Mouse (Mus musculus) gastrocnemius, postnatal 10 days (tissue): ENCODE measurements at regions not wholly inside any gene's neighbourhood (a gene's known extent, or its start where the extent isn't known, plus 50 kb on each side); places are given as distances from the start of the nearest gene placed in this dataset.

Source experiments
- DNase-seq: peaks from one replicate; pipeline ENCODE4 v3.0.0; 2021; ENCODE audit warnings: mixed read lengths

- no peak for DNase-seq
Measured at GRCm38 (mm10) chr11:65638211-65638610, 149.9 kb downstream of the Map2k4 start.

GRCm38 (mm10) chr11:65637206-65637605 lies 150.9 kb downstream of the Map2k4 start:
- DNase-seq, result no peak

GRCm38 (mm10) chr11:65635307-65635706 lies 152.8 kb downstream of the Map2k4 start:
- DNase-seq, result no peak

GRCm38 (mm10) chr11:65631164-65631563 lies 156.9 kb downstream of the Map2k4 start:
- no peak for DNase-seq

- no peak for DNase-seq
Measured at GRCm38 (mm10) chr11:65630436-65630835, 157.7 kb downstream of the Map2k4 start.

- no peak for DNase-seq
Measured at GRCm38 (mm10) chr11:65629320-65629719, 158.8 kb downstream of the Map2k4 start.

GRCm38 (mm10) chr11:65618976-65619375 lies 169.1 kb downstream of the Map2k4 start:
- DNase-seq, result no peak

- no peak for DNase-seq
Measured at GRCm38 (mm10) chr11:65610536-65610935, 177.6 kb downstream of the Map2k4 start.

GRCm38 (mm10) chr11:65609056-65609455 lies 179.0 kb downstream of the Map2k4 start:
- no peak for DNase-seq

GRCm38 (mm10) chr11:65597298-65598076 lies 190.6 kb downstream of the Map2k4 start:
- DNase-seq, result no peak

GRCm38 (mm10) chr11:65588491-65588890 lies 199.6 kb downstream of the Map2k4 start:
- DNase-seq, result no peak

GRCm38 (mm10) chr11:65567831-65568230 lies 220.3 kb downstream of the Map2k4 start:
- DNase-seq, result no peak

GRCm38 (mm10) chr11:65558236-65558635 lies 229.9 kb downstream of the Map2k4 start:
- DNase-seq, result no peak

- no peak for DNase-seq
Measured at GRCm38 (mm10) chr11:65551073-65551472, 237.0 kb downstream of the Map2k4 start.

- DNase-seq, result no peak
Measured at GRCm38 (mm10) chr11:65544281-65544680, 243.8 kb downstream of the Map2k4 start.

GRCm38 (mm10) chr11:65543581-65543980 lies 244.5 kb downstream of the Map2k4 start:
- DNase-seq, result no peak

GRCm38 (mm10) chr11:65537046-65537630 lies 251.0 kb downstream of the Map2k4 start:
- DNase-seq, result no peak

- no peak for DNase-seq
Measured at GRCm38 (mm10) chr11:65535726-65536442, 252.2 kb downstream of the Map2k4 start.

GRCm38 (mm10) chr11:65530744-65531143 lies 257.4 kb downstream of the Map2k4 start:
- no peak for DNase-seq

- no peak for DNase-seq
Measured at GRCm38 (mm10) chr11:65505106-65505865, 235.5 kb upstream of the Myocd start.

- DNase-seq, result no peak
Measured at GRCm38 (mm10) chr11:65497979-65498378, 228.2 kb upstream of the Myocd start.

- no peak for DNase-seq
Measured at GRCm38 (mm10) chr11:65497415-65497814, 227.6 kb upstream of the Myocd start.

GRCm38 (mm10) chr11:65495034-65495433 lies 225.2 kb upstream of the Myocd start:
- DNase-seq, result no peak
